Mouse (Mus musculus) liver, postnatal 0 days (tissue): ENCODE data around the gene Ttll8.

Source experiments
- CTCF ChIP-seq: sonication (generic); IDR thresholded peaks from 2 replicates; pipeline ENCODE4 v1.5.1; 2016; ENCODE audit warnings: antibody characterized with exemption, low read depth
- EP300 ChIP-seq: IDR thresholded peaks from 2 replicates; pipeline ENCODE4 v1.6.1; 2016; ENCODE audit warnings: antibody characterized with exemption, low read depth, mild to moderate bottlenecking

DNA sequence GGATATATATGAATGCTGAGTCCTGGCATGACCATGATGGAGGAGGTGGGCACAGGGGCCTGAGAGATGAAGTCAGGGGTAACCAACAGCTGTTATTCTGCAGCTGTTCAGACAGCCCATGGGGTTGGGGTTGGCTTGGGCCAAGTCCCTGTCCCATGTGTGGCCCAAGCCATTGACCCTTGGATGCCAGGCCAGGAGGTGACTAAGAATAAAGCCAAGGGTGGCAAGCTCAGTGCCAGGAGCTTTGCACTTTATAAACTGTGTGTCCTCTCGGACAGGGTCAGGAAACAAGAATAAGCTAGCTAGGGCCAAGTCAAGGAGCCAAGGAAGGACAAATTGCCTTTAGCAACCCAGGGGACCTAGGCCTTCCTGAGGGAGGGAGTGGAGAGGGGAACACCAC, 62.0 kb downstream of the Ttll8 start:
- TF ChIP-seq CTCF = no peak
- TF ChIP-seq EP300 = no peak
